Mouse (Mus musculus) heart, adult 2 months (tissue): Measurements from ENCODE around the gene Gipc1.

Experiments used
- CTCF ChIP-seq: fragments of 200-600 bp; IDR thresholded peaks from 2 replicates; pipeline ENCODE4 v1.8.1; 2022; ENCODE audit warnings: antibody characterized with exemption, mild to moderate bottlenecking, moderate library complexity
- POLR2A ChIP-seq: fragments of 200-500 bp; IDR thresholded peaks from 2 replicates; pipeline ENCODE4 v1.6.1; 2011; ENCODE audit warnings: mild to moderate bottlenecking, low read depth, low read length, control low read depth; ENCODE audit not compliant: insufficient read depth

GRCm38 (mm10) chr8:83672936-83673335 is 20.5 kb downstream of the Gipc1 start:
- no peak for TF ChIP-seq CTCF
- TF ChIP-seq POLR2A = no peak
